Mouse (Mus musculus): ENCODE measurements around the gene Rdh13.

Gene Rdh13

DNA sequence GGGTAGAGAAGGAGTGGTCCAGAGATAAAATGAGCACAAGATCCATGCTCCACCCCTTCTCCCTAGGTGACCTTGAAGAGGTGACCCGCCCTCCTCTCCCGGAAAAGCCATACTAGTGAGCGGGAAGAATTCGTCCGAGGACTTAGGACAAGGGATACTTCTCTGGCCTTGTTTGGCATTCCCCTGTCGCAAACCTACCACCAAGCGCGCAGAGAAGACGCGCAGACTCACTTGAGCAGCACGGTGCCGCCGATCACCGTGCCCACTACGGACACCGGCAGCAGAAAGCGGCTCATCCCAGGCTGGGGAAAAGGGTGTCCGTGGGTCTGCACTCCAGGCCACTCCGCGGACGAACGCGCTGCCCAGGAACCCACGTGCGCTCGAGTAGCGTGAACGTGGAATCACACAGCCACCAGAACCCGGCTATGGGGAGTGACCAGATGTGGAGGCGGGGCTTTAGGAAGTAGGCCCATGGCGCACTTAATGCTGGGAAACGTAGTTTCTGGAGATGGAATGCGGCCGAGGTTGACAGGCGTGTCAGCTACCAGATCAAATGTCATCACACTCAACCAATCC lies at the start of gene Rdh13:
Rdh13 (minus strand) TSS at position 434 of the 576 bp plus-strand sequence.
- DNase-seq (ENCODE audit: low read depth, low spot score): peak; percentile 76

DNA sequence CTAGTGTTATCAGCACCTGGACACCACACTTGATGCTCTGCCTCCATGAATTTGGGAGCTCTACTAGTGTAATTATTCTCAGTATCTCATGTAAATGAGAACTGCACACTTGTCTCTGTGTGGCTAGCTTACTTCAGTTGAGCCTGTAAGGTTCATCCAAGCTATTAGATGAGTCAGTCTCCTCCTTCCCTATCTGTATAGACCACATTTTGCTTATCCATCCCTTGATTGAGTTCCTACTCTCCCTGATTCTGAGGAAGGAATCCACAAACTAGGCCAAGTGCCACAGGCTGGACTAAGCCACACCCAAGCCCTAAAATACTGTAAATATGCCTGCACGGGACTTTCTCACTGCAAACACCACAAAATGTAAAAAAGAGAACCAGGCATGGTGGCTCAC lies 48.5 kb upstream of the Rdh13 start:
- DNase-seq (ENCODE audit: low read depth, low spot score): no peak

DNA sequence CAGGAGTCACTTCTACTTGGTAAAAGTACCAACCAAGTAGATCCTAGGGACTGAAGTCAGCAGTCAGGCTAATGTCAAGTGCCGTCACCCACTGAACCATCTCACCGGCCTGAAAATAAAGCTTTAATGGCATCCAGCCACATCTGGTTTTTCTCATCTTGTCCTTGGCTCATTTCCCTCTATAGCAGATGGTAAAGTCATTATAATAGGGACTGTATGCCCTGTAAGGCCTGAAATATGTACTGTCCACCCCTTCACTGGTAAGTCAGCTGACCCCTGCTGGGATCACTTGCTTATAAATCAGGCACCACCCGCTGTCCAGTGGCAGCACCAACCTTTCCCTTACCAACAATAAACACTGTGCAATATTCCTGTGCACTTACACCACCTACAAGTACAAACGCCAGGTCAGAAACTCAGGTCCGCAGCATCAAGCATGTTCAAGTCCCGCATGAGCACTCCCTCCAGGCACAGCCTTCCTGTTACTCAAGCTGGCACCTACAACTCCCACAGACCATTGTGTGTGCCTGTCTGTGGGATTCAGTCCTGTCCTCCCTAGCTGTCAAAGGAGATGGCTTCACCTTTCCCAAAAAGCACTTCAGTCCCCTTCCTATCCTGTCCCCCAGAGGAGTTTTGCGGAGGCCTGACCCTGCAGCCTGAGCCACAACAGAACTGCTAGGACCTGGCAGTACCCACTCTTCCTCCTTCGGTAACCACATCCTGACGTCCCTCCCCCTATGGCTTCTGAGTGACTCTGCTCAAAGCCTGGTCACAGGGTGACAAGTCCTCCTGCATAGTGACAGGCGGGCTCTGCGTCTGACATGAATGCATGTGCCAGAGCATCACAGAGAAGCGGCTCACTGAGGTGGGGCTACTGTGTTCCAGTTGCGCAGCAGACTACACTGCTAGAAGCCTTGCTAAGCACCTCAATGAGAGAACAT lies 47.1 kb upstream of the Rdh13 start:
- DNase-seq (ENCODE audit: low read depth, low spot score): no peak

DNA sequence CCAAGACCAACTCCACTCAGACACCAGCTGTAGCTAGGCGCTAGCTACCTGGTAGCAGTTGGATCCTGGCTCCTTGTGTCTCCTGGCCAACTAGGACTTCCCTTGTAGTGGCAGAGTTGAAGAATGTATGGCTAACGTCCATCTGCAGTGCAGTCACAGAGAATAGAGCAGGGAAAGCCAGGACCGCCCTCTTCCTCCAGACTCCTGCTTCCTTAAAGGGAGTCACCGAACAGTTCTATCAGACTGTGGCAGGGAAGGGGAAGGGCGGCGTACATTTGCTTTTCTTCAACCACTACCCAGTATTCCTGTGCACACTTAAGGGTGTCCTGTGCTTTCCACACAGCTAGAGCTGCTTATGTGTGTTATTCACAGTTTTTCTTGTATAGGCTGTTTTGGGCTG lies 45.9 kb upstream of the Rdh13 start:
- no peak for DNase-seq (ENCODE audit: low read depth, low spot score)

DNA sequence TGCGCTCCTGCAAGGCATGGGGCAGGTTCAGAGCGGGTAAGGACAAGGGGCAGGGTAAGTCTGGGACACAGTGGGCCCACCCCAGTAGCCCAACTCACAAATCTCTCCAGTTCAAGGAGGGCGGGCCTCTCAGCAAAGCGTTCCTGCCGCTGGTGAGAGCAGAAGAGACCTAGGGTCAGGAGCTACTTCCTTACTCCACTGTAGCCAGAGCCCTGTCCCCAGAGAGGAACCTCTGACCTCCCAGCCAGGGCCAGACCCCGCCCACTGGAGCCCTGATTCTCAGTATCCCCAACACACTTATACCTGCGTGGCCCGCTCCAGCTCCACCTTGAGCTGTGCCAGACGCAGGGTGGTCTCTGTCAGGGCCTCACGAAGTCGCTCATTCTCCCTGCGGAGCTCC lies 36.8 kb upstream of the Rdh13 start:
- DNase-seq (ENCODE audit: low read depth, low spot score): no peak

DNA sequence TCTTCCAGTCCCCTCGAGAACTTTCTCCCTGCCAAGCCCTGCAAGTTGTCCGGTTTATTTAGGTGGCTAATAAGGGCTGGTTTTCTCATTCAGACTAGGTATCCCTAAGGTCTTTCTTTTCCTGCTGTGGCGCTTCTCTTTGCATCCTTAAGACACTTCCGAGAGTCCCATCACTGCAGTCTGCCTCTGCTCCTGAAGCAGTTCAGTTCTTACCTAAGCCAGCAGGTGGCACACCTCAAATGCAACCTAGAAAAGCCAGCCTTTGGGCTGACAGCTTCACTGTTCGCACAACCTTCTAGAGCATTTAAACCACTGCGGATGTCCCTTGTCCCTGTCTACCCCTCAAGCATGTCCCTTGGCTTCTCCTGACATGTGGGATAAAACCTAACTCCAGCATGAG lies 34.2 kb upstream of the Rdh13 start:
- DNase-seq (ENCODE audit: low read depth, low spot score): no peak

DNA sequence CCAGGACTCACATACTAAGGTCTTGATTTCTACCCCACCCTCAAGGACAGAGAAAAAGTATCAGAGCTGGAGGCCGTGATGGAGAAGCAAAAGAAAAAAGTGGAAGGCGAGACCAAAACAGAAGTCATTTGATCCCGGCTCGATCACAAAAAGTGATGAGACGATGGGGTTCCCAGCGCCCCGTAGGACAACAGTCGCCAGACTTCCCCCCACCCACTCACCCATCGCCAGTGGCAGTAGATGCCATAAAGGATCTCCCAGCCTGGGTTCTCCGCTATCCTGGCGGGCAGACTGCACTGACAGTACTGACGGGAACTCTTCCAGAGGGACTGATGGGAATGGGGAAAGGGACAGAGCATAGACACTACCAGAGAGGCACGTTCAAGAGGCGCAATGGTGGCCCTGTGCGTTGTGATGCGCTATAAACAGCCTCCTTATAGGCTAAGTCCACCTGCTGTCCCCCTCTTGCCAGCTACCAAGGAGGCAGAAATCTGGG lies 33.4 kb upstream of the Rdh13 start:
- no peak for DNase-seq (ENCODE audit: low read depth, low spot score)

DNA sequence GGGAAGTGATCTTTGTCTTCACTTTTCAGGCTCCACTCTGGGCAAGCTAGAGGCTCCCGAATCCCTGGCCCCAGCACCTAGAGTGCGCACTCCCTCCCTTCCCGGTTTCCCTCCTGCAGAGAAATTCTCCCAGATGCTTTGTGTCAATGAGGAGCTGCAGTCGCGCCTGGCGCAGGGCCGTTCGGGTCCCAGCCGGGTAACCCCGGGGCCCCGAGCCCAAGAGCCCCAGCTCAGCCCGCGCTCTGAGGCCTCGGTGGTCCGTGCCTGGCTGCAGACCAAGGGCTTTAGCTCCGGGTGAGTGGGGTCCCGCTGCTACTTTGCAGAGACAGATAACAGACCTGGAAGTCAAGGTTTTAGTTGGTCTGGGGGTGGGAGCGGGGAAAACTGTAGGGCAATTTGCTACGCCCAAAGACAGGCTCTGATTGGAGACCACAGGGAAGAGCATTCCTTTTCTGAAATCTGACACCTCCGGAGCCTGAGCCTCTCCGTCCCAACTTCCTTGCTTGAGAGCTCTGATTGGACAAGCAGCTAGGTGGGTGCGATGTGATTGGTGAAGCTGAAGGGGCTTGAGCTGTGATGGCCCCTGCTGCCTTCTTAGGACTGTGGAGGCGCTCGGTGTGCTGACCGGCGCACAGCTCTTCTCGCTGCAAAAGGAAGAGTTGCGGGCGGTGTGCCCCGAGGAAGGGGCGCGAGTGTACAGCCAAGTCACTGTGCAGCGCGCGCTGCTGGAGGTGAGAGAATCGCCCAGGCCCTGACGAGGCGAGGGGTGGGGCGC lies 32.8 kb upstream of the Rdh13 start:
- peak; percentile 81 for DNase-seq (ENCODE audit: low read depth, low spot score)

DNA sequence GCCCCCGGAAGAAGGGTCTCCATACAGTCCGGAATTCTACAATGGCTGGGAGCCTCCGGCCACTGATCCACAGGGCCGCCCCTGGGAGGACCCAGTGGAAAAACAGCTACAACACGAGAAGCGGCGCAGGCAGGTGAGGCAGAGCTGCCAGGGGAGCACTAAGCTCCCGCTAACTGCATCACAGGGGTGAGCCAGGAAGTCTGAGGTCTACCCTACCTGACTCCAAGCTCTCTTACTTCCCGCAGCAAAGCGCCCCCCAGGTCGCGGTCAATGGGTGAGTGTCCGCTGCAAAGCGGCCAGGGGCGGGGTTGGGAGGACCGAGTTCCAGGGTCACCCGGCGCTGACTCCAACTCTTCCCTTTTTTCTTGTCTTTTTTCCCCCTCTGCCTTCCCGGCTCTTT lies 28.5 kb upstream of the Rdh13 start:
- DNase-seq (ENCODE audit: low read depth, low spot score): no peak

DNA sequence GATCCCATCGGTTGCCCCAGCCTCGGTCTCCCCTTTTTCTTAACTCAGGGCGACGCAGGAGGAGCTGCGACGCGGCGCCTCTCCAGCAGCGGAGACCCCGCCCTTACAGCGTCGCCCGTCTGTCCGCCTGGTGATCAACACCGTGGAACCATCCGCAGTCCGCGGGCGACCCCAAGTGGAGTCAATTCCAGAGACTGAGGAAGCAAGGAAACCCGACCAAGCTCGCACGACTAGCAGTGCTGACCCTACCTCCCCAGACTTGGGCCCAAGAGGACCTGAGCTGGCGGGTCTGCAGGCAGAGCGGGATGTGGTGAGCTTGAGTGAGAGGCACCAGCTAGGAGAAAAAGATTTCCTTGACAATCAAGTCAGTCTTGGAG lies 25.7 kb upstream of the Rdh13 start:
- DNase-seq (ENCODE audit: low read depth, low spot score): peak; percentile 66

DNA sequence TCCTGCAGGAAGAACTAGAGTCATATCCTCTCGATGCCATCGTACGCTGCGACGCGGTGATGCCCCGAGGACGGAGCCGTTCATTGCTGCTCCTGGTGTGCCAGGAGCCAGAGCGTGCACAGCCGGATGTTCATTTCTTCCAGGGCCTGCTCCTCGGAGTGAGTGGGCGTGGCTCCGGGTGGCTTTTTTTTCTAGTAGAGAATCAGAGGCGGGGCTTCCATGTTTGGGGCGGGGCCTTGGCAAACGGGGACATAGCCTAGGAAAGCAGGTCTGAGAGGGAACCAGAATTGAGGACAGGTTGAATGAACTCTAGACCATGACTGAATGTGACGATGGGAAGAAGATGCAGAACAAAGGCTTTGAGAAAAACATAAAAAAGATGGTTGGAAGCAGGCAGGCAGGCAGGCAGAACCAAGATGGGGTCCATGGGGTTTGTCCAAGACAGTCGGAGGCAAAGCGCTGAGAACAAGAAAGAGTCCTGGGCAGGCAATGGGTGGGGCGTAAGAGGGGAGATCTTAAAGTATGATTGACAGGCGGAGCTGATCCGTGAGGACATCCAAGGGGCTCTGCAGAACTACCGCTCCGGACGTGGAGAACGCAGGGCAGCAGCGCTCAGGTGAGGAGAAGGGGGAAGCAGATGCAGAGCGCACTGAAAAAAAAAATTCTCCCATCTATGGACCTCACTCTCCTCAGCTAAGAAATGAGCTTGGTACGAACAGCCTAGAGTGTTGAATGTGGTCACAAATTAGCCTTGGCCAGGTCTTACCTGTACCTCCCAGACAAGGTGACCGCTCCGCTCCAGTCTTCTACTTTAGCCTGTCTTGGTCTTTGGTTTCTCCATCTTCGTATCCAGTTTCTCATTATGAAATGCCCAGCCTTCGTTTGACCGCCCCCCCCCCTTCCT lies 25.1 kb upstream of the Rdh13 start:
- no peak for DNase-seq (ENCODE audit: low read depth, low spot score)

DNA sequence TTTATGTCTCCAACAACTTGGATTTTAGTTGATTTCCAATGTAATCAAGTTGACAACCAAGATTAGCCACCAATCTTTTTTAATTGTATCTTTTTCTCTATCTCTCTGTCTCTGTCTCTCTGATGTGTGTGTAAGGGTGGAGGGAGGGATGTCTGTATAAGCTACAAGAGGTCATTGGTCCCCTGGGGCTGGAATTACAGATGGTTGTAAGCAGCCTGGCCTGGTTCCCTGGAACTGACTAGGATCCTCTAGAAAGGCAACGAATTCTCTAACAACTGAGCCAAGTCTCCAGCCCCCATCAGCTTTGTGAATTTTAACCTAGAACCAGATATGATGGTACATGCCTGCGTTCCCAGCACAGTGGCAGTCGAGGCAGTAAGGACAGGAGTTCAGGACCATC lies 22.4 kb upstream of the Rdh13 start:
- no peak for DNase-seq (ENCODE audit: low read depth, low spot score)

DNA sequence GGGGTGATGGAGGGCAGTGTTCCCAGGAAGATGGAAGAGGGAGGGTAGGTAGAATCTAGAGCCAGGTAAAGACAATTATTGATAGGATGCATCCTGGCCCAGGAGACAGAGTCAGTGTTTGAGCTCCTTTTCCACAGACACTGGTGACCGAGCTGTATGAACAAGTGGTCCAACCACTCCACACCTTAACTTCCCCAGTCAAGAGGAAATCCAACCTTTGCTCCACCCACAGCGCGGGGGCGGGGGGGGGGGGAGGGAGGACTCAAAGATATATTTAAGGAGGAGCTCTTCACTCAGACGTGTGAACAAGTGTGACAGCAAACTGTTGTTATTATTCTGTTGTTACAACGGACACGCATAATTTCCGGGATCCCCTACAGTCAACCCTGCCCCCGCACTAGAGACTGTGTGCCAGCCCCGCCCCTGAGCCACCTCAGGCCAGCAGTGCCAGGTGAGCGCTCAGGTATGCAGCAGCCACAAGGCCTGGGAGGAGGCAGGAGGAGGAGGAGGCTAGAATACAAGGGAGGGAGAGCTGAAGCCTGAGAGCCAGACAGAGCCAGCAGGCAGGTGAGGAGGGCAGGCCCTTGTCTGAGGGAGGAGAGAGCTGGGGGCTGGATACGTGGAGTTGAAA lies 18.9 kb upstream of the Rdh13 start:
- no peak for DNase-seq (ENCODE audit: low read depth, low spot score)

DNA sequence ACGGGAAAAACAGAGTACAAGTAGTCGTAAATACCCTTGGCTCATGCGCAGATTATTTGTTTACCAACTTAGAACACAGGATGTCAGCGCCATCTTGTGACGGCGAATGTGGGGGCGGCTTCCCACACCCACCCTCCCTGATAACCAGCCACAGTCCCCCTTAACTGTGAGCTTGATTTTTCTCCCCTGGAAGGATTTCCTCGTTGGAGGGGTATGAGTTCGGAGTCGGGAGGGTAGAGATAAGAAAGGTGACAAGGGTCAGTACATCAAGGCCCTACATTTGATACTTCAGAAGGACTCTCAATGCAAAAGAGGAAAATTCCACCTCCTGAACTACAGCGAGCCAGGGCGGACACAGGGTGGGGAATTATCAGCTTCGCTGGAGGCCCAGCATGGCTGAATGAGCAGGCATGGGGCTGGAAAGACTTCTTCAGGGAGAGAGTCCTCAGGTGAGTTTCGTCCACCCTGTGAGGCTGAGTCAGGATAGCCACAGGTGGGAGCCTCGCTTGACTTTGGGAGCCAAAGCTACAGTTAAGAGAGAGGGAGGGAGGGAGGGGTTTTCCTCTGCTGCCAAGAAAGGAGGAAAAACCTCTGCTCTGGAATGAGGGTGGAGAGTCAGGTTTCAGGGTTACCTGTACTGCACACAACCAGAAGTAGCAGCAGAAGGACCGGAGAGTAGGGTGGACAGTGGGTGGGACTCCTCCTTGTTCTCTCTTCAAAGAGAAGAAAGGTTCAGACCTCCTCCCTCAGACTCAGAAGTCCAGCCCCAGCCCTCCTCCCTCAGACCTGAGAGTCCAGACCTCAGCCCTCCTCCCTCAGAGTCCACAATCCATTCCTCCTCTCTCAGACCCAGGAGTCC lies 15.4 kb upstream of the Rdh13 start, which contains the start of gene Eps8l1:
Eps8l1 (plus strand) TSS at position 99 of the 859 bp plus-strand sequence.
- no peak for DNase-seq (ENCODE audit: low read depth, low spot score)

DNA sequence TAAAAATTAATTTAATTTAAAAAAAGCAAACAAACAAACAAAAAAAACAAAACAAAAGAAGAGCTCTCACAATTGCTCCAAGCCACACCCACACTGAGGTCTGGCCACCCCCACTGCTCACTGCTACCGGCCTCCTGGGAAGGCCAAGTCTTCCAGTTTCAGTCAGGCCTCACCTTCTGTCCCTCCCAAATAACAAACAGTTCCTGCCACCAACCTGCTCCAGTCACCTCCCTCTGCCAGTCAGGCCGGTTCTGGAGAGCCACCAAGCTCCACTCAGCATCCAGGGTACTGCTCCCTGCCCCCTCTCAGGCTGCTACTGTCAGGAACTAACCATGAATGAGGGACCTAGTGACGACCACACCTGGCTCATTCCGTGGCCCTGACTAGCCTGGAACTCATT lies 7.2 kb upstream of the Rdh13 start:
- no peak for DNase-seq (ENCODE audit: low read depth, low spot score)

DNA sequence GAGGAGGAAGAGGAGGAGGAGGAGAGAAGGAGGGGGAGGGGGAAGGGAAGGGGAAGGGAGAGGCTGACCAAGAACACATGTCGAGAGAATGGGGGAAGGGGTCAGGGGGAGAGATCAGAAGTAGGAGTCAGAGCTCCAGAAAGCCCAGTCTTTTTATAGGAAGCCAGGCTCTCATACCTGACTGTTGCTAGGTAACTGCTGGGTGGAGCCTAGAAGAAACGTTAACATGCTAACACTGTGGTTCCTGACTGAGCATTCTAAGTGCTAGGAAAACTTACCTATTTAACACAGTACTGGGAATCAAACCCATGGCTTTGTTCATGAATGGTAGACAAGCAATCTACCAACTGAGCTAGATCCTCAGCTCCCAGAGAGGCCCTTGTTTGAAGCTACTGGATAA lies 3.8 kb upstream of the Rdh13 start:
- DNase-seq (ENCODE audit: low read depth, low spot score): no peak

DNA sequence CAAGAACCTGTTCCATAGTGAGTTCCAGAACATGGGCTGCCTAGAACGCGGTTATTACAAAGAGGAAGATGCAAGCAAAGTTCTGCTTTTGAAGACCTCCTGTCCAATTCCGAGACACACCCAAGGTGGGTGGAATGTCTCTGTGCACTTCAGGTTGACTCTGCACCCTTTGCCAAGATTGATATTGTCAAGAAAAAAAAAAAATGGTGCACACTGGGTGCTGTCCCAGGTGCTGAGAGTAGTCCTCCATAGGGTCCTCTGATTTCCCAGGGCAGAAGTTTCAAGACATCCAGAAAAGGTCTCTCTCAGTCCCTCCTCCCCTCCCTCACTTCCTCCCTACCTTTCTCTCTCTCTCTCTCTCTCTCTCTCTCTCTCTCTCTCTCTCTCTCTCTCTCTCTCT lies 3.0 kb upstream of the Rdh13 start:
- DNase-seq (ENCODE audit: low read depth, low spot score): no peak

DNA sequence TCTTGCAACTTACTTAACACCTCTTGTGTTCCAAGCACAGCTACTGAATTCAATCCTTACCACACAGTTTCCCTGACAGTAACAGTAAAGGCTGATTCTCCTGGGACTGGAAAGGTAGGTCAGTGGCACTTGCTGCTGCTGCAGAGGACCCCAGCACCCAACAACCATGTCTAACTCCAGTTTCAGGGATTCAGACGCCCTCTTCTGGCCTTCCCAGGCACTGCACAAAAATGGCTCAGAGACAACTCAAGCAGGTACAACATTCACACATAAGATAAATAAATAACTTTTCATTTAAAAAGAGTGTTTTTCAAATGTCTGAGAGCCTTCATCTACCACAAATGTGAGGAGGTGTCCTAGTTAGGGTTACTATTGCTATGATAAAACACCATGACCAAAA lies 1.7 kb upstream of the Rdh13 start:
- no peak for DNase-seq (ENCODE audit: low read depth, low spot score)

DNA sequence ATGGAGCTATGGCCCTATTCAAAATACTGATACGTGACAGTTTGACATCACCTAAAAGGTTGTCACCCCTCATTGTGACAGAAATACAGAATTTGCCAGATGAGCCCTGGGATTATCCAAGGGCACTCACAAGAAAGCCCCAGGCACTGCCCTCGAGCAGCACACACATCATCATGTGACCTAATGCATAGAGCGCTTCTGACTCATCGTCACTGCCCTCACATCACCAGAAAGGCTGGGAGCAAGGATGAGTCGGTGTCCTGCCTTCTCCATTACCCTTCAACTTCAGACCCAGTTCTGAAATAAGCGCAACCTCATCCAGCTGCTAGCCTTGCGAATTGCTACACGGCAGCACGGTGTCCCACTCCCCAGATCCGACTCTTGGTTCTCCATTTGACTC lies 4.9 kb downstream of the Rdh13 start:
- no peak for DNase-seq (ENCODE audit: low read depth, low spot score)

DNA sequence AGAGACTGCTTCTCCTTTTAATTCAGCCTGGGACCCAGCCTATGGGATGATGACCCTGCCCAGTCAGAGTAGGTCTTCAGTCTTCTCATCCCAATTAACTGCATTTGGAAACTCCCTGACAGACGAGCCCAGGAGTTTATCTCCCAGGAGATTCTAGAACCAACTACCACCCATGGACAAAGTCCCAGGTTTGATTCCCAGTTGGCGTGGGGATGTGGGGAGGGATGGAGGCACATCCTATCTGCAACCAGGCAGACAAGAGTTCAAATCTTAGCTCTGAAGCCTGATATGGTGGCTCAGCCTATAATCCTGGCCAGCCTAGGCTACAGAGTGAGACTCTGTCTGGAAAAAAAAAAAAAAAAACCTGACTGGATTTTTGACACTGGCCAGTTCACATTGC lies 7.7 kb downstream of the Rdh13 start:
- DNase-seq (ENCODE audit: low read depth, low spot score): no peak

All from embryo, embryonic 11.5 days (tissue).